Mouse (Mus musculus) monocyte, adult 5-6 weeks (primary cell): Measurements from ENCODE around the gene Cops2. TPM values are rescaled to one million over a fixed set of nuclear protein-coding genes. Genes with fewer than 3 reads are reported as not detected.

Experiments
- ATAC-seq: fragments of 153-309, 156-312 bp; replicated peaks from 2 replicates; pipeline ENCODE4 v1.8.0; 2017; ENCODE audit warnings: mild to moderate bottlenecking; ENCODE audit not compliant: low TSS enrichment, insufficient number of reproducible peaks, severe bottlenecking, poor library complexity, low FRiP score
- total RNA-seq: library from RNA; stranded (forward); fragments of 200-1000, 200-491, 200-594 nt; gene quantifications from 3 replicates; pipeline ENCODE4 v1.2.3, GENCODE M21; 2017

Cops2 gene
- 164 to 186 TPM (median 174 TPM) in 3 replicates for total RNA-seq

DNA sequence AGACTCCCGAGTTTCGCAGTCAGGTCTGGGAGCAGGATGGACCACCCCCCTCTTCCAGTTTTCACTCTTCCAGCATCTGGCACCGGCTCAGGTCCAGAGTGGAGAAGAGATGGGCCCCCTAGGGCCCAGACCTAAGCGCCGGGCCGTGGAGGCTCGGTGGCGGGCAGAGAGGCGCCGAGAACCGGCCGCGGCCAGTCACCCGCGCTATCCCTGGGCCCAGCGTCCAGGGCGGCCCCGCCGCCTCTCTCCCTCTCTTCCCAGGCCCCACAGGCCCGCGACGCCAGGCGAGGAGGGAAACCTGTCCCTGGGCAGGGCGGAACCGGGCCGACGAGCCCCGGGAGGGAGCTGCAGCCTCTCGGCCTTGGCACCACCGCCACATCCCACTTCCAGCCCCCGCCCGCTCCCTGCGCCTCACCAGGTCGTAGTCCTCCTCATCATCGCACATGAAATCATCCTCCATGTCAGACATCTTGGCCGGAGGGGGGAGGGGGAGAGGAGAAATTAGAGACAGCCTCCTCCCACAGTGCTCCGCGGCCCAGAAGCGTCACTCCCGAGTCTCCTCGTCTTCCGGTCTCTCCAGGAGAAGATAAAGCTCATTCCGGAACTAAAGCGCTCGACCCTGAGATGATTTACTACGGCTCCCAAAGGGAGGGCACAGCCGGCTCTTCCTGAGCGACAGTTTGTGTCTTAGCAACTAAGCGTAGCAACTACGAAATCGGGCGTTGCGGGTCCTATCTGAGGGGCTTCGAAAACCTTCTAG lies at the start of gene Cops2, which contains the start of gene Galk2:
Gene Cops2 (minus strand): TSS at position 619 of the 760 bp plus-strand sequence.
Gene Galk2 (plus strand): TSS at position 589 of the 760 bp plus-strand sequence.
- ATAC-seq, result peak; percentile 100

GRCm38 (mm10) chr2:125907580-125908255 lies 48.8 kb upstream of the Cops2 start:
- no peak for ATAC-seq

DNA sequence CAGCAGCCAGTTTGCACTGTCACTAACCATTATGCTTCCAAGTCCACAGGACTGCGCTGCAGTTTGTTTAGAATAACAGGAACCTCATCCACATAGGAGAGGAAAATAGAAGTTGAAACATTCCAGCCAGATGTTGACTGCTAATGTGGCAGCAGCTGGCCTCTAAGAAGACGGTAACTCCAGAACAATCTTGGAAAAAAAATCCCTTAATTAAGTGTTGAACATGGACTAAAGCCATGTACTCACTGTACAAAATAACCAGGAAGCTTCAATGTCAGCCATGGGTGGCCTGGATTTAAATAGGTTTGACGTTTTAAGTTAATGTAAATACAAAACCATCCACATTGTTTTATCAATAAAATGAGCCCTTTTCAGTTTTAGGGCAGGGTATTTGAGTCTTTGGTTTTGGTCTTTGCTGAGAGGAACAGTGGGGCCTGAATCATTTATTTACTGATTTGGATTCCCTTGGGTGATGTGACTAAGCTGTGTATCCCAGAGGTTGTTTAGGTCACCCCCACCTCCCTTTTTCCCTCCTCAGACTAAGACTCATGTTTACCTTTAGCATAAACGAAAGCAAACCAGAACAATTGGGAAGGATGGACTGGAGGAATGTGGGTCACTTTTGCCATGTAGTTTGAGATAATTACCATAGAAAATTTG lies 47.6 kb upstream of the Cops2 start:
- no peak for ATAC-seq

DNA sequence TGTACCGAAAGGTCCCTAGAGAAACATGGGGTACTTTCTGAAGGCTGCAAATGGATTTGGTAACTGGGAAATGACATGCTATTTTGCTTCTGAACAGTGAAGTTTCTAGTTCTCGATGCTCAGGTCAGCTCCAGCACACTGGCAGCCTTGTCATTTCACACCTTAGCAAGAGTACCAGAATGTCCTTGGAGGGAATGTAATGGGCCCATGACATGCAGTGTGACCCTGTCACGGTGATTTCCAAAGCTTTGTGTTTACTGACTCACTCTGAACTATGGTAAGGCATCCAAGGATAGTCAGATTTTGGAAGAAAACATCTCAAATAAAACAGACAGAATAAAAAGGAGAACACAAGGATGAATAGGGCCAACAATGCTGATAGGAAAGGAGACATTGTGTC lies 42.5 kb upstream of the Cops2 start:
- no peak for ATAC-seq

- ATAC-seq, result no peak
Measured at GRCm38 (mm10) chr2:125900797-125901410, 42.0 kb upstream of the Cops2 start.

DNA sequence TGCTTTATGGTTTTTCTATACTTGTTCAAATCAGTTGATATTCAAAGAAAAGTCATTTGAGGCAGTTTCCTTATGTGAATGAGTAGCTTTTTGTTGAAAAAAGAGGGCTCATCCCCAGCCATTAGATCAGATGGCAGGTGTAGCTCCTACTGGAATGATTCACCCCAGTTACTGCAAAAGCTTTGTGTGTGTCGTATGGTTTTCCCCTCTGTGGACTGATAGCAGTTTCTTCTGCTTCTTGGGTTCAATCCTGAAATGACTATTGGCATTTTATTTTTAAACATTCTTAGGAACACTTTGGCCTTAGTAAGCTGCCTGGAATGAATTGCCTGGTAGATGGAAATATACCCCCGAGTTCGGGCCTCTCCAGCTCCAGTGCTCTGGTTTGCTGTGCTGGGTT lies 37.4 kb upstream of the Cops2 start:
- no peak for ATAC-seq

DNA sequence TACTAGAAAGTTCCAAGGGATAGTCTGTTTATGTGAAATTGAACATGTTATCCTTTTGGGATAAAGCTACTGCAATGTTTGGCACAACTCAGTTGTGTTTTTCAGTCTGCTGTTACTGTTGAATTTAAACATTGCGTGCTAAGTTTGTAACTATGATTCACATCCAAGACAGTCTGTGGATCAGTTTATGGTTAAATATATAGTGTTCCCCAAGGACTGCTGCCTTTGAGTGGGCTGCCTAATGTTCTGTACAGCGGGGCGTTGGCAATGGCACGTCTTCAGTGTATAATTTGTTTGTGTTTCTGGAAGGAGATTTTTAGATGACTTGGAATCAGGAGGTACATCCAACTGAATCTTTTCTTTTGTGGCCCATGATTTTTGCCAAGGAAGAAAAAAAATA lies 36.2 kb upstream of the Cops2 start:
- ATAC-seq, result no peak

- ATAC-seq, result no peak
Measured at GRCm38 (mm10) chr2:125893096-125893495, 34.2 kb upstream of the Cops2 start.

GRCm38 (mm10) chr2:125885891-125886576 lies 27.1 kb upstream of the Cops2 start:
- ATAC-seq, result no peak

DNA sequence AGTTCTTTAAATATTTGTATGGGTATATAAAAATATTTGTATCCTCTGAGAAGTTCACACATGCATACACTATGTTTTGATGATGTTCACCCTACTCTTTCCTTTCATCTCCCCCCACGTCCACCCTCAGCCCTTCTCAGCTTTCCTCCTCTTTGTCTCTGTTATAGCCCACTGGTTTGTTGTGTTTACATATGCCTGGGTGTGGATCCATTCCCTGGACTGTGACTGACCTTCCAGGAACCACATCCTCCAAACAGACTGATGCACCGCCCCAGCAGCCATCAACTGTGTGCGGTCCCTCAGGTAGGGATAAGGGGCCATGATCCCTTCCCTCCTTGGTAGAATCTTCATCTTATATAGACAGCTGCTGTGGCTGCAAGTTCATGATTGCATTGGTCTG lies 11.2 kb upstream of the Cops2 start:
- no peak for ATAC-seq

DNA sequence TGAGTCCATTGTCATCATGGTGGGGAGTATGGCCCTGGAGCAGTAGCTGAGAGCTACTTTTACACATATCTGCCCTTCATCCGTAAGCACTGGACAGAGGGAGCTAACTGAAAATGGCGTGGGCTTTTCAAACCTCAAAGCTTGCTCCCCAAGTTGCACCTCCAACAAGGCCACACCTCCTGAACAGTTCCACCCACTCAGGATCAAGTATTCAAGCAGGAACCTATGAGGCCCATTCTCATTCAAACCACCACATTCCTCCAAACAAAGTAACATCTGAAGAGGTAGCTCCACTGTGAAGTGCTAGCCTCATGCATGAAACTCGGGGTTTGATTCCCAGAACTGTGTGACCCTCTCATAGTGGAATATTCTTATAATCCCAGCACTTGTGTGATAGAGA lies 9.4 kb upstream of the Cops2 start:
- ATAC-seq, result no peak

DNA sequence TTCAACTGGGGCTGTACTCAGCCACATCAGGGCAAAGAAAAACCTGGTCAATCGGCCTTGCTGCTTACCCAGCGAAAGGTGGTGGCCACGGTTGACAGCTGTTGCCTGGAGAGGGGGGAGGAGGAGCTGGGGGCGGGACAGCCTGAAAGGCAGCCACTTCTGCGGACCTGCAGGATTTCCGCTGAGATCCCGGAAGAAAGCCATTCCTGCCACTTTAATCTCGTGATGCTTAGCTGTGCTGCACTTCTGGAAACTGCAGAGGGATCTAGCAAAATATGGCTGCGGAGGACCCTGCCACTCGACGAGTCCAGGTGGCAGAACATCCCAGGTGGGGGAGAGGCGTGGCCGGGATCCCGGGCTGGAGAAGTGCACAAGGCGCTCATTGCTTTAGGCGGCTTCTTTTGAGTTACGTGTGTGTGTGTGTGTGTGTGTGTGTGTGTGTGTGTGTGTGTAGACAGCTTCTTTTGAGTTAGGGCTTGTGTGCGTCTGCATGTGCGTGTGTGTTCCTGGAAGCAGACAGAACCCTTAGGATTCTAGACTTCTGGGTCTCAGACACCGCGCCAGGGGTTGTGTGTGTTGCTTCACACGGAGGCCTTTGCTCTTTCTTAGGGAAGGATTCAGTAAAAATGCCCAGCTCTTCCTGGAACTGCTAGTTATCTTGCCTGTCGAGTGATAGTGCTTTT lies 7.3 kb upstream of the Cops2 start:
- peak; percentile 83 for ATAC-seq

DNA sequence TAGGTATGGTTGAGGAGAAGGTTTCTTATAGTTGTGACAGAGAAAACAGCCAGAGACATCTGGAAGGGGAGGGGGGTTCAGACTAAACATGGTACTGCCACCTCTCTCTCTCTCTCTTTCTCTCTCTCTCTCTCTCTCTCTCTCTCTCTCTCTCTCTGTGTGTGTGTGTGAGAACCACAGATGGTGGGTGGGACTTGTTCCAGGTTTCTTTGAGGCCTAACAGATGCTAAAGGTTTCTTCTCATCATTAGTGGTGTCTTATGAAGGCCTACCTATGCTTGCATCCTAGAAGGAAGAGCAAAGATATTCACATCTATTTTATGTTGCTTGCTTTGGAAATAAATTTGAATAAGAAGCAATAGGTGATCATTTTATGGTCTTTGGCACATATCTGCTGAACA lies 6.6 kb upstream of the Cops2 start:
- no peak for ATAC-seq

GRCm38 (mm10) chr2:125864551-125864950 lies 5.6 kb upstream of the Cops2 start:
- ATAC-seq, result no peak

- no peak for ATAC-seq
Measured at GRCm38 (mm10) chr2:125863799-125864198, 4.9 kb upstream of the Cops2 start.

GRCm38 (mm10) chr2:125857707-125858106 lies 1.2 kb downstream of the Cops2 start:
- ATAC-seq, result no peak

DNA sequence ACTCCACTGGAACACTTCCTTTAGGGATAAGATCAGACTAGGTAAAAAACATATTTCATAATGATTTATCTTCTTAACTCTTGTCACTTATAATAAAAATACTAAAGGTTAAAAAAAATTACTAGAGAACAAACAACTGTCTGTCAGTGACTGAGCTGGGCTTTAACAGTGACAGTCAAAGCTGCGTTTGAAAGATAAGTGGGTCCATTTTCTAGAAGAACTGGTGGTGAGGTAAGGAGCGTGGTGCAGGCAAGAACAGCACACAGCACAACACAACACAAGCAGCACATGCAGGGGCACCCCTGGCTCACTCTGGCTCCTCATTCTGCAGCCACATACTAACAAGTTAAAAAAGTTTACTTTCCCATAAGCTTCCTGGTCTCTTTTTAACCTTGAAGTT lies 7.7 kb downstream of the Cops2 start:
- no peak for ATAC-seq

DNA sequence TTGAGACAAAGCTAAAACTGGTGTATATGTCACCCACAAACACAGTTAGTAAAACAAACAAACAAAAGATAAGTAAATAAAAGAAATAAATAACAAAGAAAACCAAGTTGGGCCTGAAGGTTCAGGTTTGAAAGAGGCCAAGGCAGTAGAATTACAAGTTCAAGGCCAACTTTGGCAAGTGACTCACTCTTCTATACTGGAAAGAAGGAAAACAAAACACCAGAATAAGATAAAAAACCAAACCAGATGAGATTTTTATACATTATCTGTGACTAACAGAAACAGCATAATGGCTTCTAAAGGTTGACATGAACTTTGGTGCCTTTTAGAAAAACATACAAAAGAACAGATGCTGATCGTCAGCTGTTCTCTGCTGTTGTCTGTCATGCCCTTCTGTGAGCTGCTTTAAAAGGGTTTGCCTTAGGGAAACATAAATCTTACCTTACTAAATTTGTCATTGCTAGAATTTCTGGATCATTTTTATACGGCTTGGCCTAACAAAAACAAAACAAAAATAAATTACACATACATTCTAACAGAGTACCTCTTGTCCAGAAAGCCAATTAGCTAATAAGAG lies 20.1 kb downstream of the Cops2 start:
- ATAC-seq, result no peak
